Mouse (Mus musculus): ENCODE results near the gene Palm2. TPM values are rescaled to one million over a fixed set of nuclear protein-coding genes. Genes with fewer than 3 reads are reported as not detected.

The Palm2 gene
- 1.8 TPM for polyA plus RNA-seq (2014; fragmentation: Illumina TruSeq; extraction: RNeasy Lipid Tissue Mini Kit (QIAGEN cat#74804); ENCODE audit: low read depth, low replicate concordance)

DNA sequence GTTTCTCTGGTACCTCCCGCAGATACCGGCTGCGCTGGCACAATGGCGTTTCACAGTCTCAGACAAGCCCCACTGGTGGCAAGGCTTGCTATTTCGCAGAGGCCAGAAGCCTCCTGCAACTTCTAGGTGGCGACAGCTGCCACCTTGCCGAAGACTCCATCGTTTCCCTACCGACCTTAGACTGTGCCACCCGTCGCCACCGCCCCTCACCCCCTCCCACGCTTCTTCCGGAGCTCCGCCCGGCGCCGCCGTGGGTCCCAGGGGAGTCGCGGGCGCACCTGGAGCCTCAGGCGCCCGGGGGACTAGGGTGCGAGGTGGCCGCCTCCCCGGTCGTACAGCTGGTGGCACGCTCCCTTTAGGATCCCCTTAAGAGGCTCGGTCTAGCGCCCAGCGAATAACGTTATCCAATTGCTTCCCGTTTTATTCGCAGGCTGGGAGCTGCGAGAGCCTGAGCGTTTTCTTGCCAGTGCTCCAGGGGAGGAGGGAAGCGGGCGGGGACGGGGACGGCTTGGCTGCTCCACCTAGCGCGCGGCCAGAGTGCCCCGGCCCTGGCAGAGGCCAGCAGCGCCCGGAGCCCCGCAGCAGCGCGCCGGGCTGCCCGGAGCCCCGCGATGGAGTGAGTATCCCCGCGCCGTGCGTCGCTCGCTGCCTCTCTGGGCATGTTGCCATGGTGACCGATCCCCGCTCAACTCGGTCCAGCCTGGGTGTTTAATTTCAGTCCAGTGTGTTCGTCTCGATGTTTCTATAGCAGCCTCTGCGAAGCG, at the start of gene Palm2:
Palm2 (plus strand) TSS at position 307 of the 764 bp plus-strand sequence.

DNA sequence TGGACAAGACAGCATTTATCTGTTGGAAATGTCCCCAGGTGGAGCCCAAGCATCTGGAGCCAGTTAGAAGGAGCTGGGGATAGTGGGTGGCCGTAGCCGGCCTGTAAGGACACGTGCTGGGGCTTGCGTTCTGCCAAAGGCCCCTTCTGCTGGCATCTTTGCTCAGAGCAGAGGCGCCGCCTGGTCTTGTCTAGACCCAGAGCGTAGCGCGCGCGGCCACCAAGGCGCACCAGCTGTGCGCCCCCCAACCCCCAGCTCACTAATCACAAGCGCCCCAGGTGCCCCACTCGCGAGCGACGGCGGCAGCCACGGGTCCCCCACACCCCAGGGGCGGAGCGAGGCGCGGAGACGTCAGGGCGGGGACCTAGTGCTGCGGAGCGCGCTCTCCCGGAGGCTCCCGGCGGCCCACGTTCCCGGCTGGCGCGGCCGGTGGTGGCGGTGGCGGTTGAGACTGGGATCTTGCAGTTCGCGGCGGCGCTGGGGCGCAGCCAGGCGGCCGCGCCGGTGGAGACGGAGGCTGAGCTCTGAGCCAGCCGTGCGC, 133.7 kb downstream of the Palm2 start, which contains the start of gene Pakap:
Pakap (plus strand) TSS at position 514 of the 541 bp plus-strand sequence.

DNA sequence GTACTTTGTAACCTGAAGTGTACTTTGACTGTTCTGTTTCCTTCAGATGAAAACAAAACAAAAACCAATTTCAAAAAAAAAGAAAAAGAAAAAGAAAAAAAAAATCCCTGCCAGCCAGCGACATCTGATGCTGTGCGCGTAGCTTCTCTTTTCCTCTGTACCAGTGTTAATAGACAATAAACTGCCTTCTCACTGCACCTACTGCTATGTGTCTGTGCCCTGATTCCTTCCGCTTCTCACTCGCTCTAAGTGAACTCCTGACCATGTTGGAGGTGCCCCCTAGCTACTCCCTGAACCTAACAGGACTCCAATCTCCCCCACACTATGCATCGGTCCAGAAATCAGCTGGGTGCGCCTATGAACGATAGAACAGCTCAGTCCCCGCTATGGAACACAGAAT, 283.3 kb downstream of the Palm2 start, which contains the start of gene Akap2:
Akap2 (plus strand) TSS at position 304 of the 400 bp plus-strand sequence.

Other genes starting within 250 kb of the Palm2 start
- gene Ptpn3, start 132.4 kb upstream of the Palm2 start, polyA plus RNA-seq (2014; fragmentation: Illumina TruSeq; extraction: RNeasy Lipid Tissue Mini Kit (QIAGEN cat#74804); ENCODE audit: low read depth, low replicate concordance), result 0.85 TPM
- not detected for gene Pakap, start 133.9 kb downstream of the Palm2 start, polyA plus RNA-seq (2014; fragmentation: Illumina TruSeq; extraction: RNeasy Lipid Tissue Mini Kit (QIAGEN cat#74804); ENCODE audit: low read depth, low replicate concordance)